ENCODE assay signal across 13 mouse cellular contexts in genomic region chr17:49519576-49520247, GRCm38 (mm10). TPM values are rescaled to one million over a fixed set of nuclear protein-coding genes. Genes with fewer than 3 reads are reported as not detected.
DNase-seq lines count a peak whose midpoint lies in the region; ATAC-seq and TF ChIP-seq lines count a peak whose summit lies in the region.
"Had no signal": no experiment of that assay in that cellular context is flagged by ENCODE, and none has a peak within 500 bp of the region (broad histone marks: within the 10 kb centered on the region; RNA-seq: fewer than 3 reads in every experiment).

No protein-coding gene starts in this region.

- 0 out of 2 replicates have a peak overlapping the region, but pooled peaks have one; percentile 9 for H3K27ac ChIP-seq in heart, embryonic 15.5 days
- H3K27ac ChIP-seq in heart, embryonic 12.5 days (ENCODE audit: poor library complexity, severe bottlenecking), result no peak overlapping the region
- H3K27ac ChIP-seq in lung, postnatal 0 days (ENCODE audit: low read length), result no peak overlapping the region
- H3K27ac ChIP-seq in embryonic facial prominence, embryonic 15.5 days (replicated peaks), result 0 out of 2 replicates have a peak overlapping the region, but pooled peaks have one; percentile 22
- H3K27ac ChIP-seq in neural tube, embryonic 15.5 days (replicated peaks), result peak overlapping the region; percentile 64
- H3K27ac ChIP-seq: embryonic facial prominence, embryonic 13.5 days had no signal

- TF ChIP-seq EP300 in lung, postnatal 0 days (IDR thresholded peaks at IDR 0.05), result no peak

- no peak overlapping the region for H3K4me3 ChIP-seq in heart, embryonic 15.5 days
- no peak overlapping the region for H3K4me3 ChIP-seq in heart, embryonic 12.5 days
- no peak overlapping the region for H3K4me3 ChIP-seq in lung, postnatal 0 days (ENCODE audit: low read depth, low read length)
- H3K4me3 ChIP-seq in embryonic facial prominence, embryonic 15.5 days (replicated peaks), result no peak overlapping the region
- H3K4me3 ChIP-seq in neural tube, embryonic 15.5 days (replicated peaks), result no peak overlapping the region
- H3K4me3 ChIP-seq: embryonic facial prominence, embryonic 13.5 days; myocyte had no signal

- H3K4me2 ChIP-seq in heart, embryonic 15.5 days, result no peak overlapping the region
- H3K4me2 ChIP-seq in heart, embryonic 12.5 days, result no peak overlapping the region
- H3K4me2 ChIP-seq in lung, postnatal 0 days (replicated peaks; ENCODE audit: low read depth, low read length), result no peak overlapping the region
- H3K4me2 ChIP-seq in embryonic facial prominence, embryonic 15.5 days (replicated peaks), result no peak overlapping the region
- no peak overlapping the region for H3K4me2 ChIP-seq in neural tube, embryonic 15.5 days
- H3K4me2 ChIP-seq: embryonic facial prominence, embryonic 13.5 days had no signal

- no peak for ATAC-seq in heart, embryonic 15.5 days (replicated peaks; ENCODE audit: insufficient number of reproducible peaks, insufficient read depth, low FRiP score, low read depth)
- no peak for ATAC-seq in heart, embryonic 12.5 days (ENCODE audit: insufficient number of reproducible peaks, low FRiP score)
- ATAC-seq in lung, postnatal 0 days, result 0 out of 2 replicates have a peak, but pooled peaks have one; percentile 8
- peak; percentile 58; the same call in 1 of the 2 replicates for ATAC-seq in embryonic facial prominence, embryonic 15.5 days (ENCODE audit: insufficient number of reproducible peaks, low FRiP score, low TSS enrichment, low read depth)
- ATAC-seq in neural tube, embryonic 15.5 days (ENCODE audit: low FRiP score), result peak; percentile 48; the same call in 1 of the 2 replicates
- ATAC-seq: inflammation-experienced regulatory T-cells, adult 6 months had no signal

- no peaks in the 10 kb centered on the region for H3K27me3 ChIP-seq in heart, embryonic 15.5 days
- H3K27me3 ChIP-seq in heart, embryonic 12.5 days (replicated peaks), result no peaks in the 10 kb centered on the region
- no peaks in the 10 kb centered on the region for H3K27me3 ChIP-seq in lung, postnatal 0 days (replicated peaks; ENCODE audit: insufficient read depth, low read length)
- H3K27me3 ChIP-seq in embryonic facial prominence, embryonic 15.5 days, result no peaks in the 10 kb centered on the region
- 0 out of 2 replicates have a peak, but pooled peaks cover 2% of the 10 kb centered on the region for H3K27me3 ChIP-seq in neural tube, embryonic 15.5 days (replicated peaks)
- H3K27me3 ChIP-seq: embryonic facial prominence, embryonic 13.5 days had no signal

- TF ChIP-seq CTCF in lung, postnatal 0 days (IDR thresholded peaks at IDR 0.05), result no peak

- no peak for DNase-seq in lung, postnatal 0 days (ENCODE audit: low spot score)
- no peak for DNase-seq in lung, postnatal 14 days
- no peak for DNase-seq in frontal cortex, adult 2 months (ENCODE audit: extremely low spot score in 1 of 2, low spot score in 1 of 2)
- DNase-seq: cerebellum, adult 9-10 months; kidney, postnatal 4 days; thymus, adult 2 months had no signal

- no peaks in the 10 kb centered on the region for H3K9me3 ChIP-seq in heart, embryonic 15.5 days (replicated peaks)
- no peaks in the 10 kb centered on the region for H3K9me3 ChIP-seq in heart, embryonic 12.5 days (replicated peaks)
- no peaks in the 10 kb centered on the region for H3K9me3 ChIP-seq in lung, postnatal 0 days (ENCODE audit: low read length)
- H3K9me3 ChIP-seq in embryonic facial prominence, embryonic 15.5 days (replicated peaks), result no peaks in the 10 kb centered on the region
- H3K9me3 ChIP-seq in neural tube, embryonic 15.5 days (replicated peaks), result no peaks in the 10 kb centered on the region
- H3K9me3 ChIP-seq: embryonic facial prominence, embryonic 13.5 days had no signal

- peaks cover 35% of the 10 kb centered on the region for H3K4me1 ChIP-seq in heart, embryonic 15.5 days (replicated peaks)
- H3K4me1 ChIP-seq in heart, embryonic 12.5 days (replicated peaks), result peaks cover 16% of the 10 kb centered on the region; the same call in 1 of the 2 replicates
- H3K4me1 ChIP-seq in lung, postnatal 0 days (ENCODE audit: insufficient read depth, low read depth, low read length), result no peaks in the 10 kb centered on the region; the same call in 1 of the 2 replicates
- peaks cover 29% of the 10 kb centered on the region for H3K4me1 ChIP-seq in embryonic facial prominence, embryonic 15.5 days
- H3K4me1 ChIP-seq in neural tube, embryonic 15.5 days, result peaks cover 26% of the 10 kb centered on the region

- no peaks in the 10 kb centered on the region for H3K36me3 ChIP-seq in heart, embryonic 15.5 days
- H3K36me3 ChIP-seq in heart, embryonic 12.5 days, result no peaks in the 10 kb centered on the region
- no peaks in the 10 kb centered on the region for H3K36me3 ChIP-seq in lung, postnatal 0 days (ENCODE audit: insufficient read depth, low read length)
- H3K36me3 ChIP-seq in embryonic facial prominence, embryonic 15.5 days, result no peaks in the 10 kb centered on the region
- no peaks in the 10 kb centered on the region for H3K36me3 ChIP-seq in neural tube, embryonic 15.5 days
- H3K36me3 ChIP-seq: embryonic facial prominence, embryonic 13.5 days had no signal

- 68% methylated on average over 7 of the region's 7 CpGs for WGBS in heart, embryonic 15.5 days
- 62% methylated on average over 7 of the region's 7 CpGs for WGBS in heart, embryonic 12.5 days
- 72% methylated on average over 7 of the region's 7 CpGs for WGBS in lung, postnatal 0 days
- WGBS in embryonic facial prominence, embryonic 15.5 days, result 51% methylated on average over 7 of the region's 7 CpGs
- 71% methylated on average over 7 of the region's 7 CpGs for WGBS in neural tube, embryonic 15.5 days

- H3K9ac ChIP-seq in heart, embryonic 15.5 days, result no peak overlapping the region
- H3K9ac ChIP-seq in heart, embryonic 12.5 days, result no peak overlapping the region
- no peak overlapping the region for H3K9ac ChIP-seq in lung, postnatal 0 days (replicated peaks; ENCODE audit: low read depth)
- no peak overlapping the region for H3K9ac ChIP-seq in embryonic facial prominence, embryonic 15.5 days
- H3K9ac ChIP-seq in neural tube, embryonic 15.5 days (replicated peaks), result no peak overlapping the region
- H3K9ac ChIP-seq: embryonic facial prominence, embryonic 13.5 days had no signal

RNA-seq across cellular contexts. Expression of gene Daam2, which starts 44.4 kb away (rescaled TPM):
- 3.9 and 5.3 TPM in 2 replicates for polyA plus RNA-seq in heart, embryonic 15.5 days (2015; fragmentation: Nextera tagmentation; extraction: Ambion mirVana)
- 4.1 and 5.3 TPM in 2 replicates for polyA plus RNA-seq in heart, embryonic 12.5 days (2016; fragmentation: Nextera tagmentation; extraction: Ambion mirVana)
- 4.6 and 6.6 TPM in 2 replicates for polyA plus RNA-seq in lung, postnatal 0 days (2015; fragmentation: Nextera tagmentation; extraction: Ambion mirVana)
- 10.5 and 13.1 TPM in 2 replicates for polyA plus RNA-seq in embryonic facial prominence, embryonic 15.5 days (2015; fragmentation: Nextera tagmentation; extraction: Ambion mirVana)
- 4.0 and 4.8 TPM in 2 replicates for polyA plus RNA-seq in neural tube, embryonic 15.5 days (2015; fragmentation: Nextera tagmentation; extraction: Ambion mirVana)
- polyA plus RNA-seq in frontal cortex, adult 2 months (2012; rRNA removed), result 30.8 and 34.5 TPM in 2 replicates
- polyA plus RNA-seq: inflammation-experienced regulatory T-cells, adult 6 months had no signal

Comparison
In these comparisons a context has a peak if more than half of its experiments do, and no peak if none do; other contexts are left out.
1. H3K27ac ChIP-seq: peak in heart, embryonic 15.5 days (single experiment), embryonic facial prominence, embryonic 15.5 days (single experiment) and neural tube, embryonic 15.5 days (single experiment); none in heart, embryonic 12.5 days (single experiment) and lung, postnatal 0 days (single experiment).
2. ATAC-seq: peak in lung, postnatal 0 days (single experiment), embryonic facial prominence, embryonic 15.5 days (single experiment) and neural tube, embryonic 15.5 days (single experiment); none in heart, embryonic 15.5 days (single experiment) and heart, embryonic 12.5 days (single experiment).